Mouse (Mus musculus): Measurements from ENCODE around the gene Cdh23.
"Not testable (repeated sequence)": the region's sequence is repeated elsewhere in the genome, so short reads cannot be mapped to it uniquely, and the experiment has no call there.

Cdh23 gene

DNA sequence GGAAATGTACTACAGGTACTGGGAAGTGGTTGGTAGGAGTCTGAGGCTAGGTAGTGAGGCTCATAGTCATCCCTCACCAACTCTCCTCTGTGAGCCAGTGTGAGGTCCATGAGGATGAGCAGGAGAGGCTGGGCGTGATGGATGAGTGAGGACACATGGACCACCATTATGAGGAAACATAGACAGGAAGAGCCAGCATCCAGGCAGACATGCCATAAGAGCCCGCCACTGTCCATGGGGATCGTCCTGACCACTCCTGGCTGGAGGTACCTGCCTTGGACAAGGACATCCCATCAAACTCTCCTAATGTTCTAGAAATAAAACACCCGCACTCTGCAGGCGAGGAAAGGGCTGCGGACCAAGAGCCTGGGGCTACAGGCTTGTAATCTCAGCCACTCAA, at the start of gene Cdh23:
TSS of gene Cdh23 (minus strand) at position 101 of the 400 bp plus-strand sequence.
- DNase-seq, result no peak

DNA sequence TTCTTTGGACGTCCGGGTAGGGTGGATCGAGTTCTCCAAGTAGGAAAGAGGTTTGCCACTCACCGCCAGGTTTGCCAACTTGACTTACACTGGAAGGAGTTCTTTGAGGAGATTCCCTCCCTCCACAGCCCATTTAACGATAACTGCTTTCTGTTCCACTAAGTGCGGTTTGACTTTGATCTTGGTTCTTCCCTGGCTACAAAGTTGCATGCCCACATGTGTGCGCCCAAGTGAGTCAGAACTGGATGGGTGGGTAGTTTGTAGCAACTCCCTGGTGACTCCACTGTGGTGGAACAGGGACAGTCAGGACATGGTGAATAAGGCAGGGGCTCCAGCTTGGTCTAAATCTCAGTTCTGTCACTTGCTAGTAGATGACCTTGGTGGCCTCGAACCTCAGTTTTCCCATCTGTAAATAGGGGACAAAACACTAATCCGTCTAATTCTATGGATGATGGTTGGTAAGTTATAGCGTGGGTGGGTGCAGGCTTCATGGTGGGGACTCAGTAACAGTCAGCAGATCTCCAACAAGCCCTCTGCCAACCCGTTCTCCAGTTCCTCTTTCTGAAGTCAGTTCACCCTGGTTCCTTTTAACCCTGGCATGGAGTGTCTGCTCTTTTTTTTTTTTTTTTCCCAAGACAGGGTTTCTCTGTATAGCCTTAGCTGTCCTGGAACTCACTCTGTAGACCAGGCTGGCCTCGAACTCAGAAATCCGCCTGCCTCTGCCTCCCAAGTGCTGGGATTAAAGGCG, 48.4 kb upstream of the Cdh23 start:
- DNase-seq, result no peak

DNA sequence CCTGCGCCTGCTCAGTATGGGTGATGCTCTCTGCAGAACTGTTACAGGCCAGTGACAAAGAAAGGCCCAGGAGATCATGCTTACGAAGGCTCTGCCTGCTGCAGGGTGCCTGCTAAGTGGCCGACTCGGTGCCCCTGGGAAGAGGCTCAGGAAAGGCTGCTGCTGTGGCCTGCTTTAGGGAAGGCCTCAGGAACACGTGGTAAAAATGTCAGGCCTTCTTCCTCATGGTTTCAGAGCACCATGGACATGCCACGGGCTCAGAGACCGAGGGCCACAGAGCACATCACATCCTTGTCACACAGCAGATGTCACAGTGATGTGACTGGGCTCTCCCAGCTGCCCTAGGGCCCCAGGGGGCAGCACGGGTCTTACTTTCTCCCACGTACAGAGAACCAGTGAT, 47.4 kb upstream of the Cdh23 start:
- DNase-seq, result no peak

DNA sequence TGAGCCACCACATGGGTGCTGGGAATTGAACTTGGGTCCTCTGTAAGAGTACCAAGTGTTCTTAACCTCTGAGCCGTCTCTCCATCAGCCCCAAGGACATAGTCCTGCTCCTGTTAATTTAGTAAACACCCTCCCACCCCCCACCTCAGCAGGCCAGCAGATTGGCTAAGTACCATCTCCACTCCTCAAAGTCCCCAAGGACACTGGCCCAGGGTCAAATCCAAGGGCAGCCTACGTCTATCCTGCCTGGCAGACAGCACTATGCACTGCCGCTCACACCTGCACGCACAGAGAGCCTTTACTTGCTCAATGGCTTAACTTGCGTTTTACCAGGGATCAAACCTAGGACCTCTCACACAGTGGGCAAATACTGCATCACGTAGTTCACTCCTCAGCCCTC, 46.7 kb upstream of the Cdh23 start:
- no peak for DNase-seq

DNA sequence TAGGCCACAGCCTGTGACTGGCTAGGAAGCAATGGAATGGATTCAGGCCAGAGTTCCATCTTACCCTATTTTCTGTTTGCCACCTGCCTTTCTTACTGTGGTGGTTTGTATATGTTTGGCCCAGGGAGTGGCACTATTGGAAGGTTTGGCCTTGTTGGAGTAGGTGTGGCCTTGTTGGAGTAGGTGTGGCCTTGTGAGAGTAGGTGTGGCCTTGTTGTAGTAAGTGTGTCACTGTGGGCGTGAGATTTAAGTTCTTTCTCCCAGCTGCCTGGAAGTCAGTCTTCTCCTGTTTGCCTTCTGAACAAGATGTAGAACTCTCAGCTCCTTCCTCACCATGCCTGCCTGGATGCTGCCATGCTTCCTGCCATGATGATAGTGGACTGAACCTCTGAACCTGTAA, 46.0 kb upstream of the Cdh23 start:
- not testable (repeated sequence) for DNase-seq

DNA sequence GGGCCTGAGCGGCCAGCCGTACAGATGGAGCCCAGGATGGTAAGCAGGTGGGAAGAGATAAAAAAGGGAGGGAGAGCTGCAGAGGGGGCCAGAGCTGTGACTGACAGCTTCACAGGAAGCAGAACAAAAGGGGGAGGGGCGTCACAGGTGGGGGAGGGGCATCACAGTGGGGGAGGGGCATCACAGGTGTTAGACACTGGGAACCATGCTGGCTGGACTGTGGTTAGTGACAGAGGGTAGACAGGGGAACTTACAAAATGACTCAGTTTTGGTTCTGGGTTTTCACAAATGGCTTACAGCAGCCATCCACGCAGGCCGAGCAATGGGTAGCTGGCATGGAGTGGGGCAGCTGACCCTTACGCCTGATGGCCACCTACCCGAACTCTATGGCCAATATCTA, 45.1 kb upstream of the Cdh23 start:
- no peak for DNase-seq

DNA sequence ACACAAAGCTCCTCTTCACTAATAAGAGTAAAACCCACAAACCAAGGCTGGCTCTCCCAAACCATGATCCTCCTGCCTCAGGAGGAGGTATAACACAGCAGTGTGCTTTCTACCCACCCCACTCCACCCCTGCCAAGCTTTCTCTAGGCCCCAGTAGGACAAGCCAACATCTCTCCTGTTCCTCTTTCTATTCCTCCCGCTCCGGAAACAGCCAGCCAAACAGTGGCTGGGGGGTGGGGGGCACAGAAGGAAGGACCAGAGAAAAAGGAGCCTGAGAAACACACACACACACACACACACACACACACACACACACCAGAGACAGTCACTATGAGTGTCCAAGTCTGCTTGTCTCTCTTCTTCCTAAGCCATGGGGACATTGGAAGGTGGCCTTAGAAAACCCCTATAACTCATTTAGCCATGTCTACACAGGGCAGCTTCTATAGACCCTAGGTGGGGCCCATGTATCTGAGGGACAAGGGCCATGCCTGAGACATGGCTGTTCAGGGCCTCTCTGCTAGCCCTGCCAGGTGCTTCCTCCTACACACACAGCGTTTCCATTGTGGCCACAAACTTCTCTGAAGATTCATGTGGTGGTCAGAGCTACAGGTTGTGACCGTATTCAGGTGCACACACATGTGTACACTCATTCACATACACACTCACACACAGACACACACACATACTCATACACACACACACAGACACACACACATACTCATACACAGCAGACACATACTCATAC, 43.5 kb upstream of the Cdh23 start:
- DNase-seq, result no peak

DNA sequence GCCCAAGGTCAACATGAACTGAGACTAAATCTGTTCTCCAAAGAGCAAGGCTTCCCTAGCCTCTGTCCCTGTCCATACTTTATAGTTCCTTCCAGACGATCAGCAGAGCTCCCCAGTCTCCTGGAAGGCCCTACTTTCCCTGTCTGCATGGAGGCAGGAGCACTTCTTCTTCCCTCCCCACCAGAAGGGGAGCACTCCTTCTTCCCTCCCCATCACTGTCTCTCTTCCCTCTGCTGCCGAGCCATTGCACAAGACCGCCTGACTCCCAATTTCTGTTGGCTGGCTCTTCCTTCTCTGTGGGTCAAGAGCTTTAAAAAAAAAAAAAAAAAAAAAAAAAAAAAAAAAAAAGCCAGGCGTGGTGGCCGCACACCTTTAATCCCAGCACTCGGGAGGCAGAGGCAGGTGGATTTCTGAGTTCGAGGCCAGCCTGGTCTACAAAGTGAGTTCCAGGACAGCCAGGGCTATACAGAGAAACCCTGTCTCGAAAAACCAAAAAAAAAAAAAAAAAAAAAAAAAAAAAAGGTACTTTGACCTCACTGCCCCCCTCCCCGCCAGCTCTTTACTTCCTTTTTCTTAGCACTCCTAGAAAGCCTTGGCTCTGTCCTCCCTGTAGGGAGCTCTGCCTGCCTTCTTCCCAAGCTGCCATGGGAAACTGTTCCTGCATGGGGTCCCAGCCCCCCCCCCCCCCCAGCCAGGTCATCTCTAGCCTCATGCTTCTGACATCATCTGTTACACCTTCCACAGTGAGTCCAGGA, 41.8 kb upstream of the Cdh23 start:
- DNase-seq, result no peak

DNA sequence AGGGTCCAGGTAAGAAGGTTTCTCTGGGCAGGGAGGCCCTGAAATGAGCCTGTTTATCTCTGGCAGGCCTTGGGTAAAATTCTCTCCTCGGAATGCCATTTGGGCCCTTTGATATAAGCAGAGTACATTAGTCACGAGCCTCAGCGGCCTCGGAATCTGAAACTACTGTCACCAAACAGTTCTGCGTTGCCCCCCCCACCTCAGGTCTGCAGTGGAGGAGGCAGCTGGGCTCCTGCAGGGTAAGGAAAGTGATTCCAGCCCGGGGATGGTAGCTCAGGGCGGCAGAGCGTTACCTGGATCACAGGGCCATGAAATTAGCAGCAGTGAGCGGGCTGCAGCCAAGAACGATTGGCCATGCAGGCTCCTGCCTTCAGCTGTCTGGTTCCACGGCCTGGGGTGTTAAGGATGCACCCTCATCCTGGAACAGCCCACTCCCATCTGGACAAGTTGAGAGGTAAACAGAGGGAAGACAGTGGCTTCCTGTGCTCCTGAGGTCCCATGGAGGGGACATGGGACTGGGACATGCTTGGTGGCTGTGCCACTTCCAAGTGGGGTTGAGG, 41.0 kb upstream of the Cdh23 start:
- DNase-seq, result no peak

DNA sequence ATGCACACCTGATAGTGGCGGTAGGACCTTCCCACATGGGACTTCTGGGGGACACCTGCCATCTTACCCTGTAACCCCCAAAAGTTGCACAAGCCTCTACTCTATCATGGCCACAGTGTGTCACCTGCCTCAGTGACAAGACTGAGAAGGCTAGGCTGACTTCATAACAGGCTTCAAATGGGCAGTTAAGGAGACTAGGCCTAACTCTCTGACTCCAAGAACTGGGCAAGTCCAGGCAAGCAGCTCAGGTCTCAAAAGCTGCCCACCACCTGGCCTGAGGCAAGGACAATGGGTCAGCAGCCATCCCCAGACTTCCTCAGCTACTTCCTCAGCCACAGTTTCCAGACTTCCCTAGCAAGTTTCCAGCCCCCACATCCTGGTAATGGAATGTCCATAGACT, 39.4 kb upstream of the Cdh23 start:
- DNase-seq, result no peak

DNA sequence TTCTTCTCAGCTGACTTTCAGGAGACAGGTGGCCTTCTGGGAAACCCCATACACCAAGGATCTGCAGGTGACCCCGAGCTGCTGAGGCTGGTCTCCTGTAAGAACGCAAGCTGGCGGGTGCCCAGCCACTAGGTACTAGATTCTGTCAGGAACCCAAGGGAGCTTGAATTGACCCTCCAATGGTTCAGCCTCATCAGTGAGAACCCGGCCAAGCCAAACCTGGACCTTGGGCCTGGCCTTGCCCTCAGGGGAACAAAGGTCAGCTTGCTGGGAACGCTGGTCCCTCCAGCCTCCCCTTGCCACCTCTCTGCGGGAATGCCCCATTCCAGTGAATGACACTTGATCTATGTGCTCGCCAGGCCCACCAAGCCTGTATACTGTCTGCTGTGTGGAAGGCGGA, 37.2 kb upstream of the Cdh23 start:
- no peak for DNase-seq

DNA sequence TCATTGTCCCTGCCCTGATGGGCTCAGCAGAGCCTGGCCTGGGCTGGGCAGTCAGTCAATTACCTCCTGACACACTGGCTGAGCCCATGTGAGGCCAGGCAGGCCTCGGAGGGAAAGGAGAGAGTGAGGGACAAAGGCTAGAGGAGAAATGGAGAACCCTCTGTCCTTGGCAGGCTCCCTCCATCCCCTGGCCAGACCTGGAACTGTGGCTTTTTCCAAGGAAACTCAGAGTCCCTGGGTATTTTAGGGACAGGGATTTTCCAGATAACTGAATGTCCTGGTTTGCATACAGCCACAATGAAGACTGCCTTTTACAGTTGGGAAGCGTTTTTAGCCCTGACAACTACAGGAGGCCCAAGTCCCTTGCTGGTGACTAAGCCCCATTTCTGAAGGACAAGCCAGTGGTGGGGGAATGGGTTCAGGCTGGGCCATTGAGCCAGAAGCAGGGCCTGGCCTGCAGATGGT, 36.1 kb upstream of the Cdh23 start:
- DNase-seq, result no peak

DNA sequence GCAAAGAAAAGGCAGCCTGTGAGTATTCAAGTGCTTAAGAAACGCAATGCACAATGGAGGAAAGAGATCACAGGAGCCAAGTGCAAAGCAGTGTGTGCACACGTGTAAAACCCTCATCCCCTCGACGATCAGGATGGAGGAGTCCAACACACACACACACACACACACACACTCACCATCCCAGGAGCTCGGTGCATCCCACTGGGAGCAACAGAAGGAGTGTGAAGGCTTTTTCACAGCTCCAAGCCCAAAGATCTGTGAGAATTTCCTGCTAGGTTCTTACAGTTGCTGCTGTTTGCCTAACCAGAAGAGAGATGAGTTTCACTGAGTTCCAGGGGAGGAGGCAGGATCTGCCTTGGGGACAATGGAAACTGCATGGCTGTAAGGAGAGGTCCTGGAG, 35.5 kb upstream of the Cdh23 start:
- no peak for DNase-seq

DNA sequence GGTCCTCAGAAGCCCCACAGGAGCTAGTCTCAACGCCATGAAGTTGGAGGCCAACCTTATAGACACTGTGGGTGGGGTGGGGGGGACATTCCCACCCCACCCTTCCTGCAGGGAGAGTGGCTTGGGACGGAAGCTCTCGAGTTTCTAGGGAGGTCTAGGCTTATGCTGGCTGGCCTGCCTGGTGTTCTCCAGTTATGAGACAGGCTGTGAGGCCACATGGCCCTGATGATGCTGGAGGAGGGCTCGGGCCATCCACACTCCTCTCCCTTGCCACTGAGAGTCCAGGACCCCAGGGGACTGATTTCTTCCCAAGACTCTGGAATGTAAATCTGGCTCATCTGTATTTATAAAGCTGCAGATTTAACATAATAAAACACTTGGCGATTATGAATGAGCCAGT, 31.0 kb upstream of the Cdh23 start:
- peak in 1 of 2 experiments; percentile 33 for DNase-seq

DNA sequence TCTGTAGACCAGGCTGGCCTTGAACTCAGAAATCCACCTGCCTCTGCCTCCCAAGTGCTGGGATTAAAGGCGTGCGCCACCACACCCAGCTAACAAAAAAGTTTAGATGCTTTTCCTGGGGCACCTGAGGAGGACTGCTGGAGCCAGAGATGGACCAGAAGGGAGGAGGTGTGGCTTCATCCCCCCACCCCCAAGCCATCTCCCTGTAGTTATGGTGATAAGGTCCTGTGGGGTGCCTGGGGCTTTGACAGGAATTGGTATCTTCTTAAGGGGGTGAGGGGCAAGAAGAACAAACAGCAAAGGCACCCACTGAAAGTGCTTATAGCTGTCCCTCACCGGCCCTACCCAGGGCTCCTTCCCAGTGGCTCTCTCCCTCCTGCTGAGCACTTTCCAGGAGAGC, 30.6 kb upstream of the Cdh23 start:
- no peak for DNase-seq

DNA sequence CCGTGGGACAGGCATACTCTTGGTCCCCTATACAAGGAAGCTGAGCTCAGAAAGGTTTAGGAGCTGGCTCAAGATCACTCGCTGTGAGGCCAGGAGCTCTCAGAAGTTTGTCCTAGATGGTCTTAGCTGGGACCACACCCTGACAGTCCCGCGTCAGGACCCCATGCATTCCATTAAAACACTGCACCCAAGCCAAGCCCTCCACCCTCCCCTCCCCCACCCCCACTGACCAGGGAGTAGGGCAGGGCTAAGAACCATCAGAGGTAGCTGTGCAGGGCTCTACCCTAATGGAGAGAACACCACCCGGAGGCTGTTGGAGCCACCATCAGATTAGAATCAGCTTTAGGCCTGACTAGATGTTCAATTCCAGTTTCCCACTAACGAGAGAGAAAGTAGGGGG, 28.2 kb upstream of the Cdh23 start:
- no peak for DNase-seq

DNA sequence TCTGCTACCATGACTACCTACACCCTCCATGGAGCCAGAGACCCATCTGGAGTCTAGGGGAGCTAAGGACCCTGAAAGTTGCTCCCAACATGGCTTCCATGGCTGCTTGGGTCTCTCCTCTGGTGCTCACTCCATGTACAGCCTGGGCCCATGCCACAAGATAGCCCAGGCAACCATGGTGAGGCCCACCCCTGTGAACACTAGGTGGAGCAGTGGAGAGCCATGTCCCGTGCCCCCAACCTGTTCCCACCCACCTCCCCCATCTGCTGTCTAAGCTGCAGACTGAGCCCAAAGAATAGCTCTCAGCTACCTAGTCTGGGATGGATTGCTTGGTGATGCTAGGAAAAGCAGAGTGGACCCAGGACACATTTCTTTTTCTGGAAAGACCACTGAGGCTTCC, 27.1 kb upstream of the Cdh23 start:
- no peak for DNase-seq

DNA sequence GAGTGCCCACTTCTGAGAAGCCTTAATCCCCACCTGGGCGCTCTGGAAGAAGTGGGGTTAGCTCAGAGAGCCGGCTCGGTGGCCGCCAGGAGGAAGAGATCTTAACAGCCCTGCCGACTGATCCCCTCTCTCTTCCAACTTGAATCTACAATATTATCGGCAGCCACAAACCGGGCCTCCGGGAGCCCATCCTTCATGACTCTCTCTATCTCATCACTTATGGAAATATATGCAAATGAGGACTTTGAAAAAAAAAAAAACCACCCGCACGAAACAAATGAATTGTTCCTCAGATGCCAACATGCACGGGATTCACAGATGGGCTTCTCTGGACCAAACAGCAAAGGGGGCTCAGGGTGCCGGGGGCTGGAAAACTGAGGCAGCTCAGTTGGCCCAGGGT, 25.4 kb upstream of the Cdh23 start:
- DNase-seq, result no peak

DNA sequence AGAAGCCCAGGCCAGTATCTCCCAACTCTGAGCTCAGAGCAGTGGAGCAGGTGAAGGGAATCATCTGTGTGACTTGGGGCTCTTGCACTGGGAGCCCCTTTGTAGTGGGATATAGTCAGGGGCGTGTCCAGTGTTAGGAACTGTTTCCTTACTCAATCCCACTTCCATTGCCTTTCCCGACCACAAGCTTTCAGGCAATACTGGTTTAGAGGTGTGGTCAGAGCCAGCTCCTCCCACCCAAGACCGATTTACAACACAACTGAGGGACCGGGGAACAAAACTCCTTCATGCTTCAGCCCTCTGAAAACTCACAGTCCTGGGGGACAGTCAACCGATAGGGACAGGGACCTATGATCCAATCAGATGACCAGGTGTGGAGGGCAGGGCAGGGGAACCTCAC, 24.2 kb upstream of the Cdh23 start:
- no peak for DNase-seq

DNA sequence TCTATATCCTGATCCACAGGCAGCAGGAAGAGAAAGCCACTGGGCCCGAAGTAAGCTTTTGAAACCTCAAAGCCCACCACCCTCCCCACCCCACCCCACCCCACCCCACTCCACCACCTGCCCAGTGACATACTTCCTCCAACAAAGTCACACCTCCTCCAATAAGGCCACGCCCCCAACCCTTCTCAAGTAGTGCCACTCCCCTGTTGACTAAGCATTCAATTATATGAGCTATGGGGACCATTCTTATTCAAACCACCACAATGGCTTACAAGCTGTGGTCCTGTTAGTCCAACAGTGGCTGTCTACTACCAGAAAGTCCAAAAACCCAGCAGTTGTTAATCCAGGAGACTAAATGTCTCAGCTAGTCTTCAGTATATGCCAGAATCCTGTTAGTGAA, 22.2 kb upstream of the Cdh23 start:
- DNase-seq, result no peak

DNA sequence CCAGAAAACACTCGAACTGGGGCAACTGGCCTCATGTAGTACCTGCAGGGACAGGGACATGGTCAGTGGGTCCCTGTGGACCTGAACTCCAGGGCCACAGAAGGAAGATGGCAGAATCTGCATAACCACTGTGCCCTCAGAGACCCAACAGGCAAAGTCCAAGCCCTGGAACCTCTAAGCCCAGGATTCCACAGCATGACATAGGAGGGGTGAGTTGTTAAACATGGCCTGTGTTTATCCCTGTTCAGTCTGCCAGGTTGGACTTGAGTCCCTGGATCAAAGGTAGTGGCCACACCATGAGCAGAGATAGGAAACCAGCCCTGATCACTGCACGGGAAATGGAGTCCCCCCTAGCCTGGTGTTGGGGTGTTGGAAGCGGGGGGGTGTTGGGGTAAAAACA, 20.2 kb upstream of the Cdh23 start:
- DNase-seq, result no peak

DNA sequence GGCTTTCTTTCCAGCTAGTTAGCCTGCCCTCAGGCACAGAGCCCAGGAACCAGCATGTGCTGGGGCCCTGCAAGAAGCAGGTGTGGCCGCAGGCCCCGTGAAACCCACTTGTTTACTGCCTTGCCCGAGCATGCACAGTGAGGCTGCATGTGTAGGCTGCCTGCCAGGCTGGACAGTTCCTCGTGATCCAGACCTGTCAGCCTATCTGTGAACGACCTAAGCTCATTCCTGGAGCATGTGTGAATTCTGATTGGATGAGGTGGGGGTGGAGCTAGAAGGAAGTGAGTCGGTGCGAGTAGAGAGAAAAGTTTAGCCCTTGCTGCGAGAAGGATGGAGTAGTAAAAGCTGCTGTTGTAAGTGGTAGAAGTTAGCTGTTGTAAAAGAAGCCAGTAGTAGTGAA, 16.0 kb upstream of the Cdh23 start:
- DNase-seq, result not testable (repeated sequence)

DNA sequence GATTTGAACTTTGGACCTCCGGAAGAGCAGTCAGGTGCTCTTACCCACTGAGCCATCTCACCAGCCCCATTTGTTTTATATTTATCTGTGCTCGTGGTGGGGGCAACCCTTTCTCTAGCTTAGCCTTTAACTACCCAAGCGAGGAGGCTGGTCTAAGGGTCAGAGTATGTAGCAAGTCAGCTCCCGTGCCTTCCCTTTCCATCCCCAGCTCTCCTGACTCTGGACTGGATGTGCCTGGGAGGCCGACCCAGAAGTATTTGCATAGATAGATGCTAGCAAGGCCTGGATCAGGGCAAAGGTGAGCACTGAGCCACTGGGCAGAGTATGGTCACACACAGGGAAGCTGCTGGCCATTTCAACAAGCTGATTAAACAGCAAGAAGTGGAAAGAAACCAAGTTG, 12.5 kb upstream of the Cdh23 start:
- DNase-seq, result no peak

DNA sequence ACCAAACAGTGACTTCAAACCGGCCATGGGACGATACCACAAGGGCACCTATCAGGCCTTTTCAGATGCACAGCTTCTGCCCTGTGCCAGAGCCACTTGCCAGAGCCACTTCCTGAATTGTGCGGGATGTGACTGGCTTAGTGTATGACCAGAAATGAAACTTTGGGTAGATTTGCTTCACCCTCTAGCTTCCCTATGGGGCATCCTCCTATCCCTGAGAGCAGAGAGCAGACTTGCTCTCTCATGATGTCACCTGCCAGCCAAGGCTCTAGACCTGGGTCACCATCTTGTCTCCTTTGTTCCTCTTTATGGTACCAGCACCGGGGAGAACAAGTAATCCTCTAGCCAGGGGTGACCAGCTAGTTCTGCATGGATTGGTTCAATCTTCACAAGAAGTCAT, 10.0 kb upstream of the Cdh23 start:
- DNase-seq, result no peak

Measured in lung, postnatal 4 days (tissue).